Mouse (Mus musculus): Measurements from ENCODE around the gene Nectin4.

DNA sequence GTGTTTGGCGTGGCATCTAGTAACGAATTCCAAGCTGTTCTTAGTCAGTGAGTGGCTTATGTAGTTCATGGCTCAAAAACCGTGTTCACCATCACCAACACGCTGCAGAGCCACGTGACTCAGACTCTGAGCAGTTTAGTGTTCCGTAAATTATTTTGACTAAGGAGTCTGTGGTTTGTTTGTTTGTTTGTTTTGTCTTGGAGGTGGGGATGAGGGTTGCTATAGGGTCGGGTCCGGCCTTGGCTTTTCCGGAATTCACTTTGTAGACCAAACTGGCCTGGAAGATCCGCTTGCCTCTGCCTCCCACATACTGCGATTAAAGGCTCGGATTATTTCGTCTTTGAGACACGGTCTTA is 23.8 kb upstream of the Nectin4 start:
- TF ChIP-seq CTCF (IDR thresholded peaks at IDR 0.05) (no peak), EP300 (IDR thresholded peaks at IDR 0.05) (no peak)
